Mouse (Mus musculus): ENCODE measurements around the gene Aifm2. TPM values are rescaled to one million over a fixed set of nuclear protein-coding genes. Genes with fewer than 3 reads are reported as not detected.

Aifm2 gene
- polyA plus RNA-seq, 2 experiments, result 12.9 to 14.9 TPM

- no peaks in the 10 kb centered on the region for H3K9me3 ChIP-seq (ENCODE audit: control insufficient read depth, low read length)
- peak within 1 kb of the TSS; percentile 97 for H3K27ac ChIP-seq (replicated peaks; ENCODE audit: low read depth, low read length)
- peak within 1 kb of the TSS; percentile 92 for H3K4me3 ChIP-seq (replicated peaks; ENCODE audit: low read length)
- H3K27me3 ChIP-seq (ENCODE audit: control insufficient read depth, insufficient read depth, low read length), result no peaks in the 10 kb centered on the region
- peak within 1 kb of the TSS; percentile 72 for H3K4me2 ChIP-seq (replicated peaks; ENCODE audit: low read depth, low read length, severe bottlenecking)
- peak within 1 kb of the TSS; percentile 99 for H3K9ac ChIP-seq (ENCODE audit: low read depth, low read length, severe bottlenecking)
- H3K4me1 ChIP-seq (ENCODE audit: control insufficient read depth, insufficient read depth, low read length), result peaks cover 17% of the 10 kb centered on the region
- peak; percentile 92; the same call in 1 of the 2 replicates for TF ChIP-seq POLR2A (IDR thresholded peaks at IDR 0.05; ENCODE audit: borderline replicate concordance, extremely low read depth, insufficient read depth, insufficient read length)
- ATAC-seq (ENCODE audit: low FRiP score, low read depth), result peak; percentile 88
- WGBS, result 1% methylated on average over 46 of the region's 50 CpGs
- H3K36me3 ChIP-seq (ENCODE audit: control insufficient read depth, insufficient read depth, low read length), result no peaks in the 10 kb centered on the region
- peak; percentile 83 for DNase-seq (ENCODE audit: low spot score)
These were observed 68.7 kb downstream of the Aifm2 start, which contains the start of gene H2afy2 for GRCm38 (mm10) chr10:61783621-61784251. Gene H2afy2 (minus strand): TSS chr10:61784147.

DNA sequence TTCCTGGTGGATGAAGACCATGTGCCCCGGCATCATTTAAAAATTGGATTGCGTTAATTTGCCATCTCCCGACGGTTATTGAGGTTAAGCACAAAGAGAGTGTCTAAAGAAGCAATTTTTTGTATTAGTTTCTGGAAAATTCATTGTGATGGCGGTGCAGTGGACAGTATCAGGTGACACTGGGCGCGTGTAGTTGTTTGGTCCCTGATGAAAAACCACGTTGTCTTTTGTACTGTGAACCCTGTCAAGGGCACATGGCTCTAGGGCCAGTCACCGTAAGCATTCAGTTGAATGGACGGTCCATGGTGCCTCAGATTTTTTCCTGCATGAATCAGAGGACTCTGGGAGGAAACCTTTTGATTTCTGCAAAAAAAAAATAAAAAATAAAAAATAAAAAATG lies 69.4 kb downstream of the Aifm2 start:
- TF ChIP-seq POLR2A (IDR thresholded peaks at IDR 0.05; ENCODE audit: borderline replicate concordance, extremely low read depth, insufficient read depth, insufficient read length), result no peak
- H3K9me3 ChIP-seq (ENCODE audit: control insufficient read depth, low read length), result no peaks in the 10 kb centered on the region
- H3K4me3 ChIP-seq (replicated peaks; ENCODE audit: low read length), result peak overlapping the region; percentile 92
- peak overlapping the region; percentile 72 for H3K4me2 ChIP-seq (replicated peaks; ENCODE audit: low read depth, low read length, severe bottlenecking)
- 18% methylated on average over 10 of the region's 10 CpGs for whole genome bisulfite sequencing
- H3K9ac ChIP-seq (ENCODE audit: low read depth, low read length, severe bottlenecking), result peak overlapping the region; percentile 99
- DNase-seq (ENCODE audit: low spot score), result no peak
- no peak for ATAC-seq (ENCODE audit: low FRiP score, low read depth)
- H3K36me3 ChIP-seq (ENCODE audit: control insufficient read depth, insufficient read depth, low read length), result no peaks in the 10 kb centered on the region
- peak overlapping the region; percentile 97 for H3K27ac ChIP-seq (replicated peaks; ENCODE audit: low read depth, low read length)
- H3K27me3 ChIP-seq (ENCODE audit: control insufficient read depth, insufficient read depth, low read length), result no peaks in the 10 kb centered on the region
- H3K4me1 ChIP-seq (ENCODE audit: control insufficient read depth, insufficient read depth, low read length), result peaks cover 17% of the 10 kb centered on the region

DNA sequence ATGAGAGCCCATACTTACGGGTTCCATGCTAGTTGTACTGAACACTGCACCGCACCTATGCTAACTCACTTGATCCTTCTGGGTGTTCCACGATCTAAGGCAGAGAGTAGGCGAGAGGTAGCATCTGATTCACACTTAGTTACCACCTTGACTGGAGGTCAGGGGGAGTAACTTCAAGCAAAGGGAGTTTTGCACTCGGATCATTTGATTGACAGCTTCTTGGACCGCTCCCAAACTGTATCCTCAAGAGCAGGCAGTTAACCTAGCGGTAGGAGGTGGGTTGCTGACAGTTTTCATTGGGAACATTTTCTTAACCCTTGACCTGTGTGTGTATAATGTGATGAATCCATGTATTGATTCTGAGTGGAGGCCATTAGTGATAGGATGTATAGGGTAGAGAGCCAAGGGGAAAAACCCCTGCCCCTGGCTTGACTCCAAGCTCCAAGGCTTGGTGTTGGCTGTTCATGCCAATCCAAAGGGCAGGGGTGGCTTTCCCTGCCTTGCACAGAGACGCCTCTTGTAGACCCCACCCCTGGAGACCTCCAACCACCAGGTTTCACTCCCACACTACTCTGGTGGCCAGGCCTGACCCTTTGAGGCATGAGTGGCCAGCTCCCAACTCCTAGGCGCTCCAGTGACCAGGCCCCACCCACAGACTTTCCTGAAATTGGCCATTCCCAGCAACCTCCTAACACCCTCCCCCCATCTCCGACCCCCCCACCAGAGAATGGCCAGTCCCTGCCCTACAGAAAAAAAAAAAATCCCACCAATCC lies 72.7 kb downstream of the Aifm2 start:
- Histone ChIP-seq H3K36me3 (ENCODE audit: control insufficient read depth, insufficient read depth, low read length) (no peaks in the 10 kb centered on the region), H3K9me3 (ENCODE audit: control insufficient read depth, low read length) (no peaks in the 10 kb centered on the region), H3K4me2 (replicated peaks; ENCODE audit: low read depth, low read length, severe bottlenecking) (no peak overlapping the region), H3K27ac (replicated peaks; ENCODE audit: low read depth, low read length) (no peak overlapping the region), H3K27me3 (ENCODE audit: control insufficient read depth, insufficient read depth, low read length) (no peaks in the 10 kb centered on the region), H3K9ac (ENCODE audit: low read depth, low read length, severe bottlenecking) (no peak overlapping the region), H3K4me1 (ENCODE audit: control insufficient read depth, insufficient read depth, low read length) (peaks cover 6% of the 10 kb centered on the region), H3K4me3 (replicated peaks; ENCODE audit: low read length) (no peak overlapping the region)
- no peak for ATAC-seq (ENCODE audit: low FRiP score, low read depth)
- TF ChIP-seq POLR2A (IDR thresholded peaks at IDR 0.05; ENCODE audit: borderline replicate concordance, extremely low read depth, insufficient read depth, insufficient read length), result no peak
- DNase-seq (ENCODE audit: low spot score), result no peak
- 76% methylated on average over 10 of the region's 10 CpGs for WGBS

GRCm38 (mm10) chr10:61788499-61788898 lies 73.4 kb downstream of the Aifm2 start:
- Histone ChIP-seq H3K27me3 (ENCODE audit: control insufficient read depth, insufficient read depth, low read length) (no peaks in the 10 kb centered on the region), H3K4me3 (replicated peaks; ENCODE audit: low read length) (no peak overlapping the region), H3K4me2 (replicated peaks; ENCODE audit: low read depth, low read length, severe bottlenecking) (no peak overlapping the region), H3K27ac (replicated peaks; ENCODE audit: low read depth, low read length) (no peak overlapping the region), H3K9ac (ENCODE audit: low read depth, low read length, severe bottlenecking) (no peak overlapping the region), H3K36me3 (ENCODE audit: control insufficient read depth, insufficient read depth, low read length) (no peaks in the 10 kb centered on the region), H3K4me1 (ENCODE audit: control insufficient read depth, insufficient read depth, low read length) (peaks cover 6% of the 10 kb centered on the region), H3K9me3 (ENCODE audit: control insufficient read depth, low read length) (no peaks in the 10 kb centered on the region)
- 85% methylated on average over 5 of the region's 5 CpGs for WGBS
- no peak for DNase-seq (ENCODE audit: low spot score)
- ATAC-seq (ENCODE audit: low FRiP score, low read depth), result no peak
- TF ChIP-seq POLR2A (IDR thresholded peaks at IDR 0.05; ENCODE audit: borderline replicate concordance, extremely low read depth, insufficient read depth, insufficient read length), result no peak

Small RNA genes within 50 kb of the gene (microRNA-seq; reads per million reads assigned to microRNA genes)
- not detected for gene Mir5108

Other genes starting within 250 kb of the Aifm2 start
- gene Lrrc20, start 239.5 kb upstream of the Aifm2 start, polyA plus RNA-seq (2012; rRNA removed), result 11.3 and 15.3 TPM in 2 replicates
- 10.2 and 10.4 TPM in 2 replicates for gene Lrrc20, start 239.5 kb upstream of the Aifm2 start, polyA plus RNA-seq (2014; fragmentation: Nextera tagmentation; extraction: Ambion mirVana)
- 0.06 and 0.10 TPM in 2 replicates for gene Npffr1, start 119.8 kb upstream of the Aifm2 start, polyA plus RNA-seq (2012; rRNA removed)
- 0.06 TPM in 2 replicates for gene Npffr1, start 119.8 kb upstream of the Aifm2 start, polyA plus RNA-seq (2014; fragmentation: Nextera tagmentation; extraction: Ambion mirVana)
- 90.3 and 119 TPM in 2 replicates for gene Ppa1, start 66.7 kb upstream of the Aifm2 start, polyA plus RNA-seq (2012; rRNA removed)
- 152 and 161 TPM in 2 replicates for gene Ppa1, start 66.7 kb upstream of the Aifm2 start, polyA plus RNA-seq (2014; fragmentation: Nextera tagmentation; extraction: Ambion mirVana)
- gene Sar1a, start 35.0 kb upstream of the Aifm2 start, polyA plus RNA-seq (2012; rRNA removed), result 190 and 208 TPM in 2 replicates
- gene Sar1a, start 35.0 kb upstream of the Aifm2 start, polyA plus RNA-seq (2014; fragmentation: Nextera tagmentation; extraction: Ambion mirVana), result 326 and 337 TPM in 2 replicates
- 43.5 and 63.1 TPM in 2 replicates for gene Tysnd1, start 19.7 kb upstream of the Aifm2 start, polyA plus RNA-seq (2012; rRNA removed)
- gene Tysnd1, start 19.7 kb upstream of the Aifm2 start, polyA plus RNA-seq (2014; fragmentation: Nextera tagmentation; extraction: Ambion mirVana), result 38.0 and 39.2 TPM in 2 replicates
- gene H2afy2, start 68.9 kb downstream of the Aifm2 start, polyA plus RNA-seq (2012; rRNA removed), result 87.8 and 90.3 TPM in 2 replicates
- gene H2afy2, start 68.9 kb downstream of the Aifm2 start, polyA plus RNA-seq (2014; fragmentation: Nextera tagmentation; extraction: Ambion mirVana), result 111 and 138 TPM in 2 replicates